Mouse (Mus musculus) heart, embryonic 16.5 days (tissue): ENCODE results near the gene St6galnac3. TPM values are rescaled to one million over a fixed set of nuclear protein-coding genes. Genes with fewer than 3 reads are reported as not detected.

Experiments used
- ATAC-seq: fragments of 200-750 bp; cut with Nextera tagmentation; replicated peaks from 2 replicates; pipeline ENCODE4 v1.8.0; 2017; ENCODE audit warnings: moderate number of reproducible peaks; ENCODE audit not compliant: insufficient read depth, low FRiP score; ENCODE audit errors: extremely low read depth
- H3K27ac ChIP-seq: fragments of 300-500 bp; sonication (generic); 2 replicates; pipeline ENCODE4 v1.5.1; 2014; ENCODE audit warnings: mild to moderate bottlenecking, low read length, control low read depth, moderate library complexity
- H3K27me3 ChIP-seq: fragments of 300-500 bp; sonication (generic); 2 replicates; pipeline ENCODE4 v1.6.1; 2014; ENCODE audit warnings: low read length, mixed read lengths; ENCODE audit not compliant: control insufficient read depth, insufficient read depth
- H3K36me3 ChIP-seq: fragments of 300-500 bp; sonication (generic); 2 replicates; pipeline ENCODE4 v1.6.1; 2014; ENCODE audit not compliant: control insufficient read depth, insufficient read depth
- H3K4me1 ChIP-seq: fragments of 300-500 bp; sonication (generic); 2 replicates; pipeline ENCODE4 v1.6.1; 2014; ENCODE audit warnings: low read length, mixed read lengths; ENCODE audit not compliant: control insufficient read depth, insufficient read depth
- H3K4me2 ChIP-seq: fragments of 300-500 bp; sonication (generic); 2 replicates; pipeline ENCODE4 v1.6.1; 2014; ENCODE audit warnings: low read depth, mild to moderate bottlenecking, control low read depth, low read length
- H3K4me3 ChIP-seq: fragments of 300-500 bp; sonication (generic); 2 replicates; pipeline ENCODE4 v1.5.1; 2014; ENCODE audit warnings: mild to moderate bottlenecking, control low read depth, low read length
- H3K9ac ChIP-seq: fragments of 300-500 bp; sonication (generic); 2 replicates; pipeline ENCODE4 v1.6.1; 2014; ENCODE audit warnings: low read length, control low read depth
- H3K9me3 ChIP-seq: fragments of 300-500 bp; sonication (generic); replicated peaks from 2 replicates; pipeline ENCODE4 v1.6.1; 2016; ENCODE audit warnings: low read length; ENCODE audit not compliant: control insufficient read depth
- WGBS: fragments of 180-500 bp; shearing (Covaris S2); extraction: QIAGEN DNeasy Blood & Tissue Kit; methylation state at CpG from one replicate; pipeline ENCODE4 v1.1.7; 2014; 5-methylcytosine and 5-hydroxymethylcytosine counted together
- polyA plus RNA-seq: library from polyadenylated mRNA; unstranded; fragments of >200 nt; fragmentation: Nextera tagmentation; extraction: Ambion mirVana; gene quantifications from 2 replicates; pipeline ENCODE4 v1.2.1, GENCODE M21; 2015

St6galnac3 gene
- polyA plus RNA-seq, 1 experiment from 2014 or later, result 20.8 TPM

DNA sequence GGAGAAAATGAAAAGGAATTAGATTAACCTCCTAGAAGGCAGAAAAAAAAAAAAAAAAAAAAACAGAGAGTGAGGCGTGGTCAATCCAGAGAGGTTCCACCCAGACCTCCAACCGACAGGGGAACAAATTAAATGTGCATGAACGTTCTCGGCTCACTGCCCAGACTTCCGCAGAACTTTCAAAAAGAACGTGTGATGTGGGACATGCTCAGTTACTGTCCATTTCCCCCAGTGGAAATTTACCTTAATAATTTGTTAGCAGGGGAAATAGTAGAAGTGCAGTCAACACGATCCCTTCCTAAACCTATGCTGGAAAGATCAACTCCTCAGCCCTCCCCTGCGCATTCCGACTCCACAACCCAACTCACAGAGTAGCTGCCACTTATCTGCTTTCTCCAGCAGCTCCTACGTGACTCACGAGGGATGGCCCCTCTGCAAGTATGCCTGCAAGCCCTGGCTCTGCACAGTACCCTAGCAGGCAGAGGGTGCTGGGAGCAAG, 35.1 kb downstream of the St6galnac3 start:
- Histone ChIP-seq H3K4me3 (peak overlapping the region; percentile 20; the same call in 1 of the 2 replicates), H3K27me3 (no peaks in the 10 kb centered on the region), H3K4me1 (peaks cover 35% of the 10 kb centered on the region), H3K27ac (peak overlapping the region; percentile 91), H3K9me3 (no peaks in the 10 kb centered on the region), H3K9ac (peak overlapping the region; percentile 5; the same call in 1 of the 2 replicates), H3K4me2 (peak overlapping the region; percentile 51), H3K36me3 (no peaks in the 10 kb centered on the region)
- peak; percentile 91 for ATAC-seq
- 23% methylated on average over 11 of the region's 11 CpGs for WGBS

DNA sequence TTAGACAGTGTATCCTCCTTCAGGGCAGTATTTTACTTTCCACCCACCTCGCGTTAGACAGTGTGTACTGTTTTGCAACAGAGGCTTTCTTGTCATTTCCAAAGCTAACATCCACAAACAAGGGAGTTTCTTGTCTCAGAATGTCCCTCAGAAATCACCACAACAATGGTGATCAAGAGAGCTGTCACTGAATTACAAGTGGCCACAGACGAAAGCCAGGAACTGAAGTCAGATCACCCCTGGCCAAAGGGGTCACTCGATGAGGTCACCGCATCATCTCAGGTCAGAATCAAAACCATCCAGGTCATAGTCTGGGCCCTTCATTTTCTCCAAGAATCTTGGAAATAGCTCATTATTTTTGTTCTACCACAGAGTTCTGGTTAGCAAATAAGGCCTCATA, 37.1 kb downstream of the St6galnac3 start:
- no peaks in the 10 kb centered on the region for H3K36me3 ChIP-seq
- H3K4me1 ChIP-seq, result peaks cover 32% of the 10 kb centered on the region
- WGBS, result 55% methylated on average over 5 of the region's 5 CpGs
- no peaks in the 10 kb centered on the region for H3K27me3 ChIP-seq
- ATAC-seq, result no peak
- H3K4me3 ChIP-seq, result no peak overlapping the region
- H3K9ac ChIP-seq, result no peak overlapping the region
- no peaks in the 10 kb centered on the region for H3K9me3 ChIP-seq
- no peak overlapping the region for H3K4me2 ChIP-seq
- H3K27ac ChIP-seq, result no peak overlapping the region

DNA sequence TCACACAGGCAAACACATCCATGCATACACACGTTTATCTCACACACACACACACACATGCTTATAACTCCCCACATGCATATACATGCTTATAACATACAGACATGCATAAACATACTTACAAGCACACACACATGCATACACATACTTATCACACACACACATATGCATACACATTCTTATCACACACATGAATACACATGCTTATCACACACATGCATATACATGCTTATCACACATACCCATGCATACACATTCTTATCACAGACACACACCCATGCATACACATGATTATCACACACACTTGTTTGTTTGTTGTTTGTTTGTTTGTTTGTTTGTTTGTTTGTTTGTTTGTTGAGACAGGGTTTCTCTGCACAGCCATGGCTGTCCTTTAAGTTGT, 40.1 kb downstream of the St6galnac3 start:
- Histone ChIP-seq H3K27me3 (no peaks in the 10 kb centered on the region), H3K9ac (no peak overlapping the region), H3K9me3 (no peaks in the 10 kb centered on the region), H3K4me3 (no peak overlapping the region), H3K36me3 (no peaks in the 10 kb centered on the region), H3K4me1 (peaks cover 7% of the 10 kb centered on the region), H3K27ac (no peak overlapping the region), H3K4me2 (no peak overlapping the region)
- 83% methylated on average over 1 of the region's 1 CpGs for WGBS
- no peak for ATAC-seq

- no peak overlapping the region for H3K27ac ChIP-seq
- H3K9me3 ChIP-seq, result no peaks in the 10 kb centered on the region
- H3K4me2 ChIP-seq, result no peak overlapping the region
- ATAC-seq, result no peak
- H3K36me3 ChIP-seq, result no peaks in the 10 kb centered on the region
- 90% methylated on average over 10 of the region's 10 CpGs for WGBS
- no peaks in the 10 kb centered on the region for H3K4me1 ChIP-seq
- no peak overlapping the region for H3K4me3 ChIP-seq
- H3K27me3 ChIP-seq, result no peaks in the 10 kb centered on the region
- no peak overlapping the region for H3K9ac ChIP-seq
Observed at GRCm38 (mm10) chr3:153682303-153682702, 42.7 kb downstream of the St6galnac3 start.

- no peak overlapping the region for H3K27ac ChIP-seq
- H3K4me3 ChIP-seq, result no peak overlapping the region
- H3K4me2 ChIP-seq, result no peak overlapping the region
- ATAC-seq, result no peak
- 52% methylated on average over 9 of the region's 9 CpGs for WGBS
- H3K36me3 ChIP-seq, result no peaks in the 10 kb centered on the region
- no peaks in the 10 kb centered on the region for H3K27me3 ChIP-seq
- H3K9me3 ChIP-seq, result no peaks in the 10 kb centered on the region
- no peaks in the 10 kb centered on the region for H3K4me1 ChIP-seq
- no peak overlapping the region for H3K9ac ChIP-seq
Observed at GRCm38 (mm10) chr3:153681720-153682119, 43.3 kb downstream of the St6galnac3 start.

GRCm38 (mm10) chr3:153675832-153676231, 49.1 kb downstream of the St6galnac3 start:
- ATAC-seq, result no peak
- Histone ChIP-seq H3K27me3 (no peaks in the 10 kb centered on the region), H3K27ac (no peak overlapping the region), H3K4me2 (no peak overlapping the region), H3K36me3 (no peaks in the 10 kb centered on the region), H3K9me3 (no peaks in the 10 kb centered on the region), H3K9ac (no peak overlapping the region), H3K4me3 (no peak overlapping the region), H3K4me1 (peaks cover 9% of the 10 kb centered on the region)
- 49% methylated on average over 7 of the region's 7 CpGs for WGBS

- Histone ChIP-seq H3K9ac (no peak overlapping the region), H3K27me3 (no peaks in the 10 kb centered on the region), H3K4me1 (peaks cover 9% of the 10 kb centered on the region), H3K4me2 (peak overlapping the region; percentile 36), H3K9me3 (no peaks in the 10 kb centered on the region), H3K4me3 (no peak overlapping the region), H3K36me3 (no peaks in the 10 kb centered on the region), H3K27ac (no peak overlapping the region)
- WGBS, result 39% methylated on average over 12 of the region's 12 CpGs
- ATAC-seq, result peak; percentile 56
Observed at GRCm38 (mm10) chr3:153675073-153675472, 49.9 kb downstream of the St6galnac3 start.

DNA sequence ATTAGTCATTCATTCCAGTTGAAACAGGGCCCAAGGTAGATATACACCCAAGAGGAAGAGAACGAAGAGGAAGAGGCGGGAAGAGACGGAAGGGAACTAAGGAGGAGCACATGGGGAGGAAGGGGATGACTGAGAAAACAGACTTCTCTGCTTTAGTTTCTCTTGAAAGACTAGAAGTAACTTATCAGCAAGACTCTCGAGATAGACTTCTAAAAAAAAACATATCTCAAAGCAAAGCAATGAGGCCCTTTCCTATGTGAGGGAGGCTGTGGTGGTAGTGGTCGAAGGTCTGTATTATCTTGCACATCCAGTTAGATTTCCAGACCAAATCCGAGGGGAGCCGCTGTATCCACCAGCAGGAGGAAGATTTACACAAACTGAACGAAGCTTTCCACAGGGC, 50.6 kb downstream of the St6galnac3 start:
- Histone ChIP-seq H3K9me3 (no peaks in the 10 kb centered on the region), H3K4me1 (peaks cover 9% of the 10 kb centered on the region), H3K36me3 (no peaks in the 10 kb centered on the region), H3K27me3 (no peaks in the 10 kb centered on the region), H3K4me3 (no peak overlapping the region), H3K9ac (no peak overlapping the region), H3K4me2 (no peak overlapping the region), H3K27ac (no peak overlapping the region)
- no peak for ATAC-seq
- 42% methylated on average over 8 of the region's 8 CpGs for WGBS

GRCm38 (mm10) chr3:153673451-153673850, 51.5 kb downstream of the St6galnac3 start:
- Histone ChIP-seq H3K36me3 (no peaks in the 10 kb centered on the region), H3K9ac (no peak overlapping the region), H3K4me2 (no peak overlapping the region), H3K27me3 (no peaks in the 10 kb centered on the region), H3K27ac (no peak overlapping the region), H3K4me1 (peaks cover 14% of the 10 kb centered on the region), H3K4me3 (no peak overlapping the region), H3K9me3 (no peaks in the 10 kb centered on the region)
- 75% methylated on average over 12 of the region's 12 CpGs for WGBS
- no peak for ATAC-seq
